In the genomic region with DNA sequence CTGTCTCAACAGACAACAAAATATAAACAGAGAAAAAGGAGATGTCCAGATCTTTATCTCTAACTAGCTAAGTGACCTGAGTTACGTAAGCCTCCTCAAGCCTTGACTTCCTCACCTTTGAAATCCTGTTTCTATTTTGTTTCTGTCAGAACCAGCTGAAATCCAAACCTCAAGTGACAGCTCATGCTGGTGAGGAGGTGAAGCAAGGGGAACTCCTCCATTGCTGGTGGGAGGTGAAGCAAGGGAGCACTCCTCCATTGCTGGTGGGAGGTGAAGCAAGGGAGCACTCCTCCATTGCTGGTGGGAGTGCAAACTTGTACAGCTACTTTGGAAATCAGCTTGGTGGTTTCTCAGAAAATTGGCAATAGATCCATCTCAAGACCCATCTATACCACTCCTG, we compare ENCODE assay signal across 15 mouse cellular contexts.
"Had no signal": no experiment of that assay in that cellular context is flagged by ENCODE, and none has a peak within 500 bp of the region (broad histone marks: within the 10 kb centered on the region; RNA-seq: fewer than 3 reads in every experiment).

No protein-coding gene starts in this region.

- ATAC-seq: intestine, embryonic 15.5 days; liver, embryonic 12.5 days; midbrain, embryonic 15.5 days had no signal

- DNase-seq: kidney, adult 11 months; kidney, adult 8-10 months; kidney, postnatal 10 days; kidney, postnatal 36 days; layer of hippocampus, adult 9-11 months; liver; lung, adult 18-20 months; lung, postnatal 14 days; retina, postnatal 1 day; right cerebral cortex, postnatal 25 days; spleen, adult 18-20 months; thymus, postnatal 25 days had no signal
